Mouse (Mus musculus) embryonic fibroblast, embryonic 13.5 days (primary cell): ENCODE measurements around the gene Fam104a.

ENCODE experiments used
- CTCF ChIP-seq: IDR thresholded peaks from 2 replicates; pipeline ENCODE4 v1.5.1; 2011; ENCODE audit warnings: mild to moderate bottlenecking, control low read depth, low read length, moderate library complexity, borderline replicate concordance; ENCODE audit not compliant: insufficient read depth
- POLR2A ChIP-seq: IDR thresholded peaks from 2 replicates; pipeline ENCODE4 v1.6.1; 2011; ENCODE audit warnings: low read depth, mild to moderate bottlenecking, control low read depth, low read length, moderate library complexity

DNA sequence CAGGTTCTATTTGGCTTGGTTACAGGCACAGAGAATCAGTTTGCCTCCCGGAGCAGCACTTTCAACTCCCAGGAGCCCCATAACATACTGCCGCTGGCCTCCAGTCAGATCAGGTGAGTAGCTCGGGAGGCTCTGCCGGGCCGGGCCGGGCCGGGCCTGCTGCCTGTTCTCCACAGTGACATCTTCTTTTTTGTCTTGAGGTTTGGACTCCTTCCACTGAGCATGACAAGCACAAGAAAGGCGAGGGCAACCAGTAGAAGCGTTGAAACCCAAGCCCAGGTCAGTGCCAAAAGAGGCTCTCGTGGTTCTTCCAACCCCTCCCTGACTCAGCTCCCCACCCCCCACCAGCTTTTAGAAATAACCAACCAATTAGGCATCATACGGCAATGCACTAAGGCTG lies 23.0 kb downstream of the Fam104a start:
- TF ChIP-seq CTCF (no peak), POLR2A (no peak)
